Mouse (Mus musculus) G1E (cell line): ENCODE data around the gene Uts2. TPM values are rescaled to one million over a fixed set of nuclear protein-coding genes. Genes with fewer than 3 reads are reported as not detected.

ENCODE experiments used
- ATAC-seq: 2 replicates; pipeline ENCODE4 v1.8.0; 2016; ENCODE audit warnings: mild to moderate bottlenecking; ENCODE audit not compliant: insufficient number of reproducible peaks, poor library complexity, low FRiP score, severe bottlenecking; ENCODE audit errors: extremely low read depth
- DNase-seq: peaks from one replicate; pipeline ENCODE4 v3.0.0; 2012; ENCODE audit warnings: low spot score
- H3K27me3 ChIP-seq: 2 replicates; pipeline ENCODE4 v1.6.1; 2012; ENCODE audit warnings: mild to moderate bottlenecking, low read length, inconsistent platforms; ENCODE audit not compliant: insufficient read depth
- H3K36me3 ChIP-seq: replicated peaks from 2 replicates; pipeline ENCODE3; 2012; ENCODE audit warnings: mild to moderate bottlenecking, inconsistent platforms
- H3K4me1 ChIP-seq: 2 replicates; pipeline ENCODE4 v1.6.1; 2012; ENCODE audit warnings: low read depth, low read length, inconsistent platforms, mixed read lengths; ENCODE audit not compliant: insufficient read depth
- H3K4me3 ChIP-seq: 2 replicates; pipeline ENCODE4 v1.5.1; 2012; ENCODE audit warnings: low read depth, mild to moderate bottlenecking, inconsistent platforms, low read length, moderate library complexity, mixed read lengths
- H3K9me3 ChIP-seq: replicated peaks from 2 replicates; pipeline ENCODE4 v1.6.1; 2012; ENCODE audit warnings: inconsistent platforms
- CTCF ChIP-seq: IDR thresholded peaks from 2 replicates; pipeline ENCODE4 v1.5.1; 2012; ENCODE audit warnings: low read depth, low read length, inconsistent platforms, mixed read lengths
- GATA1 ChIP-seq: IDR thresholded peaks from 2 replicates; pipeline ENCODE4 v1.6.1; 2012; ENCODE audit warnings: borderline replicate concordance, low read length, inconsistent platforms, mixed read lengths
- GATA2 ChIP-seq: IDR thresholded peaks from 2 replicates; pipeline ENCODE4 v1.6.1; 2012; ENCODE audit warnings: low read depth, low read length, inconsistent platforms, borderline replicate concordance
- POLR2AphosphoS5 ChIP-seq: IDR thresholded peaks from 2 replicates; pipeline ENCODE4 v1.6.1; 2012; ENCODE audit warnings: low read depth, low read length, inconsistent platforms; ENCODE audit not compliant: insufficient replicate concordance
- TAL1 ChIP-seq: conservative IDR thresholded peaks from 2 replicates; pipeline ENCODE4 v1.6.1; 2012; ENCODE audit warnings: low read depth, low read length, inconsistent platforms, mixed read lengths
- polyA plus RNA-seq: library from polyadenylated mRNA; stranded (reverse); fragments of >175 nt; gene quantifications from 2 replicates; pipeline ENCODE4 v1.2.3, GENCODE M21; 2012
- total RNA-seq, 2 experiments: library from RNA; stranded (forward) in 1 of 2; stranded (reverse) in 1 of 2; fragments of 200-1000 nt in 1 of 2; fragments of >200 nt in 1 of 2; fragmentation: Nextera tagmentation in 1 of 2; gene quantifications; 2 replicates each; pipeline ENCODE4 v1.2.3; 2014 to 2017

The Uts2 gene
- total and polyA plus RNA-seq, 3 experiments: not detected

- H3K4me3 ChIP-seq: no peak overlapping the region
- no peak for ATAC-seq
Measured at GRCm38 (mm10) chr4:150978156-150978910, 18.6 kb upstream of the Uts2 start.

GRCm38 (mm10) chr4:150979455-150979854, 17.4 kb upstream of the Uts2 start:
- Histone ChIP-seq H3K4me3 (no peak overlapping the region), H3K36me3 (no peaks in the 10 kb centered on the region), H3K27me3 (no peaks in the 10 kb centered on the region), H3K4me1 (no peaks in the 10 kb centered on the region), H3K9me3 (no peaks in the 10 kb centered on the region)
- TF ChIP-seq GATA2 (no peak), TAL1 (no peak), POLR2AphosphoS5 (no peak), CTCF (no peak), GATA1 (no peak)
- no peak for DNase-seq
- no peak for ATAC-seq

More at GRCm38 (mm10) chr4:150978156-150978910, 18.6 kb upstream of the Uts2 start:
- Histone ChIP-seq H3K9me3 (no peaks in the 10 kb centered on the region), H3K36me3 (no peaks in the 10 kb centered on the region), H3K4me1 (no peaks in the 10 kb centered on the region), H3K27me3 (no peaks in the 10 kb centered on the region)
- no peak for TF ChIP-seq GATA2
- no peak for TF ChIP-seq CTCF
- TF ChIP-seq POLR2AphosphoS5: no peak
- no peak for TF ChIP-seq GATA1
- no peak for TF ChIP-seq TAL1
- no peak for DNase-seq

- ATAC-seq: no peak
- no peaks in the 10 kb centered on the region for H3K36me3 ChIP-seq
- H3K4me1 ChIP-seq: no peaks in the 10 kb centered on the region
- H3K4me3 ChIP-seq: no peak overlapping the region
- H3K27me3 ChIP-seq: no peaks in the 10 kb centered on the region
- no peaks in the 10 kb centered on the region for H3K9me3 ChIP-seq
- DNase-seq: no peak
- TF ChIP-seq CTCF (no peak), GATA2 (no peak), GATA1 (no peak), POLR2AphosphoS5 (no peak), TAL1 (no peak)
Measured at GRCm38 (mm10) chr4:150980153-150980552, 16.7 kb upstream of the Uts2 start.

- peaks cover 4% of the 10 kb centered on the region; the same call in 1 of the 2 replicates for H3K9me3 ChIP-seq
- H3K4me1 ChIP-seq: no peaks in the 10 kb centered on the region
- ATAC-seq: no peak
- no peaks in the 10 kb centered on the region for H3K27me3 ChIP-seq
- DNase-seq: no peak
- no peaks in the 10 kb centered on the region for H3K36me3 ChIP-seq
- TF ChIP-seq CTCF (peak; percentile 19; the same call in 1 of the 2 replicates), TAL1 (no peak), POLR2AphosphoS5 (no peak), GATA1 (no peak), GATA2 (no peak)
- H3K4me3 ChIP-seq: no peak overlapping the region
Measured at GRCm38 (mm10) chr4:150990148-150990547, 6.7 kb upstream of the Uts2 start.

GRCm38 (mm10) chr4:150998626-150999025, 1.7 kb downstream of the Uts2 start:
- no peaks in the 10 kb centered on the region for H3K4me1 ChIP-seq
- H3K36me3 ChIP-seq: no peaks in the 10 kb centered on the region
- no peaks in the 10 kb centered on the region; the same call in 1 of the 2 replicates for H3K27me3 ChIP-seq
- ATAC-seq: no peak
- no peaks in the 10 kb centered on the region for H3K9me3 ChIP-seq
- no peak overlapping the region for H3K4me3 ChIP-seq
- TF ChIP-seq CTCF (no peak), GATA1 (no peak), TAL1 (no peak), POLR2AphosphoS5 (no peak), GATA2 (no peak)
- no peak for DNase-seq

GRCm38 (mm10) chr4:151001397-151001796, 4.5 kb downstream of the Uts2 start:
- Histone ChIP-seq H3K27me3 (no peaks in the 10 kb centered on the region; the same call in 1 of the 2 replicates), H3K4me3 (no peak overlapping the region), H3K36me3 (no peaks in the 10 kb centered on the region), H3K4me1 (no peaks in the 10 kb centered on the region), H3K9me3 (no peaks in the 10 kb centered on the region)
- no peak for TF ChIP-seq CTCF
- TF ChIP-seq GATA1: no peak
- no peak for TF ChIP-seq POLR2AphosphoS5
- no peak for TF ChIP-seq GATA2
- no peak for TF ChIP-seq TAL1
- ATAC-seq: no peak
- DNase-seq: no peak

- H3K4me1 ChIP-seq: no peaks in the 10 kb centered on the region
- ATAC-seq (no peak), DNase-seq (no peak)
- no peaks in the 10 kb centered on the region for H3K9me3 ChIP-seq
- no peaks in the 10 kb centered on the region for H3K36me3 ChIP-seq
- no peak overlapping the region for H3K4me3 ChIP-seq
- TF ChIP-seq POLR2AphosphoS5: no peak
- no peak for TF ChIP-seq GATA1
- no peak for TF ChIP-seq TAL1
- TF ChIP-seq CTCF: no peak
- TF ChIP-seq GATA2: no peak
- H3K27me3 ChIP-seq: no peaks in the 10 kb centered on the region
Measured at GRCm38 (mm10) chr4:151005656-151006318, 8.9 kb downstream of the Uts2 start.
